Mouse (Mus musculus) lung, embryonic 15.5 days (tissue): ENCODE results near the gene March11. TPM values are rescaled to one million over a fixed set of nuclear protein-coding genes. Genes with fewer than 3 reads are reported as not detected.

Experiments used
- ATAC-seq: fragments of 200-750 bp; cut with Nextera tagmentation; 2 replicates; pipeline ENCODE4 v1.8.0; 2017; ENCODE audit warnings: moderate number of reproducible peaks, borderline replicate concordance; ENCODE audit not compliant: low FRiP score, low TSS enrichment; ENCODE audit errors: extremely low read depth
- H3K27ac ChIP-seq: fragments of 300-500 bp; sonication (generic); 2 replicates; pipeline ENCODE4 v1.5.1; 2015; ENCODE audit warnings: moderate library complexity, mild to moderate bottlenecking, inconsistent platforms
- H3K27me3 ChIP-seq: fragments of 300-500 bp; sonication (generic); 2 replicates; pipeline ENCODE4 v1.6.1; 2015; ENCODE audit warnings: inconsistent platforms
- H3K36me3 ChIP-seq: fragments of 300-500 bp; sonication (generic); 2 replicates; pipeline ENCODE4 v1.6.1; 2015; ENCODE audit warnings: inconsistent platforms
- H3K4me1 ChIP-seq: fragments of 300-500 bp; sonication (generic); 2 replicates; pipeline ENCODE4 v1.6.1; 2015; ENCODE audit warnings: inconsistent platforms
- H3K4me2 ChIP-seq: fragments of 300-500 bp; sonication (generic); 2 replicates; pipeline ENCODE4 v1.6.1; 2015; ENCODE audit warnings: inconsistent platforms, mild to moderate bottlenecking, moderate library complexity
- H3K4me3 ChIP-seq: fragments of 300-500 bp; sonication (generic); 2 replicates; pipeline ENCODE4 v1.5.1; 2015; ENCODE audit warnings: mild to moderate bottlenecking, inconsistent platforms
- H3K9ac ChIP-seq: fragments of 300-500 bp; sonication (generic); 2 replicates; pipeline ENCODE4 v1.6.1; 2015; ENCODE audit warnings: inconsistent platforms
- H3K9me3 ChIP-seq: fragments of 300-500 bp; sonication (generic); 2 replicates; pipeline ENCODE4 v1.6.1; 2016; ENCODE audit warnings: inconsistent platforms
- WGBS: fragments of 180-500 bp; shearing (Covaris S2); methylation state at CpG from one replicate; pipeline ENCODE4 v1.1.7; 2015; 5-methylcytosine and 5-hydroxymethylcytosine counted together
- polyA plus RNA-seq: library from polyadenylated mRNA; unstranded; fragments of >200 nt; fragmentation: Nextera tagmentation; extraction: Ambion mirVana; gene quantifications from 2 replicates; pipeline ENCODE4 v1.2.1, GENCODE M21; 2015

March11 gene
- polyA plus RNA-seq, 1 experiment from 2014 or later, result 0.16 TPM

- Histone ChIP-seq H3K36me3 (no peaks in the 10 kb centered on the region), H3K9me3 (no peaks in the 10 kb centered on the region), H3K27me3 (no peaks in the 10 kb centered on the region; the same call in 1 of the 2 replicates), H3K27ac (no peak overlapping the region), H3K4me3 (no peak overlapping the region), H3K4me2 (no peak overlapping the region), H3K4me1 (no peaks in the 10 kb centered on the region), H3K9ac (no peak overlapping the region)
- WGBS, result 73% methylated on average over 4 of the region's 4 CpGs
- no peak for ATAC-seq
These were observed 14.0 kb downstream of the March11 start for GRCm38 (mm10) chr15:26322804-26323203.

GRCm38 (mm10) chr15:26327157-26327556, 18.3 kb downstream of the March11 start:
- Histone ChIP-seq H3K4me1 (no peaks in the 10 kb centered on the region), H3K4me3 (no peak overlapping the region), H3K27ac (no peak overlapping the region), H3K4me2 (no peak overlapping the region), H3K27me3 (no peaks in the 10 kb centered on the region; the same call in 1 of the 2 replicates), H3K9ac (no peak overlapping the region), H3K36me3 (no peaks in the 10 kb centered on the region), H3K9me3 (no peaks in the 10 kb centered on the region)
- no peak for ATAC-seq
- 84% methylated on average over 1 of the region's 1 CpGs for WGBS

GRCm38 (mm10) chr15:26335791-26336190, 26.9 kb downstream of the March11 start:
- Histone ChIP-seq H3K4me3 (no peak overlapping the region), H3K36me3 (no peaks in the 10 kb centered on the region), H3K4me1 (no peaks in the 10 kb centered on the region), H3K9me3 (no peaks in the 10 kb centered on the region), H3K9ac (no peak overlapping the region), H3K4me2 (no peak overlapping the region), H3K27ac (no peak overlapping the region), H3K27me3 (no peaks in the 10 kb centered on the region)
- no peak for ATAC-seq
- 85% methylated on average over 3 of the region's 3 CpGs for WGBS

- H3K36me3 ChIP-seq, result no peaks in the 10 kb centered on the region
- no peak overlapping the region for H3K4me3 ChIP-seq
These were observed 28.9 kb downstream of the March11 start for GRCm38 (mm10) chr15:26337775-26338174.

GRCm38 (mm10) chr15:26338343-26338742, 29.5 kb downstream of the March11 start:
- Histone ChIP-seq H3K4me3 (no peak overlapping the region), H3K36me3 (no peaks in the 10 kb centered on the region), H3K9ac (no peak overlapping the region), H3K9me3 (no peaks in the 10 kb centered on the region), H3K27ac (no peak overlapping the region), H3K4me1 (no peaks in the 10 kb centered on the region), H3K27me3 (no peaks in the 10 kb centered on the region), H3K4me2 (no peak overlapping the region)
- WGBS, result 75% methylated on average over 4 of the region's 4 CpGs
- no peak for ATAC-seq

More at GRCm38 (mm10) chr15:26337775-26338174, 28.9 kb downstream of the March11 start:
- ATAC-seq, result no peak
- 78% methylated on average over 2 of the region's 2 CpGs for WGBS
- no peaks in the 10 kb centered on the region for H3K9me3 ChIP-seq
- no peak overlapping the region for H3K9ac ChIP-seq
- H3K4me2 ChIP-seq, result no peak overlapping the region
- no peaks in the 10 kb centered on the region for H3K27me3 ChIP-seq
- H3K4me1 ChIP-seq, result no peaks in the 10 kb centered on the region
- no peak overlapping the region for H3K27ac ChIP-seq

GRCm38 (mm10) chr15:26340490-26340889, 31.6 kb downstream of the March11 start:
- H3K4me2 ChIP-seq, result no peak overlapping the region

GRCm38 (mm10) chr15:26340966-26341365, 32.1 kb downstream of the March11 start:
- no peak overlapping the region for H3K4me3 ChIP-seq
- ATAC-seq, result no peak
- H3K9ac ChIP-seq, result no peak overlapping the region
- H3K4me1 ChIP-seq, result no peaks in the 10 kb centered on the region
- no peak overlapping the region for H3K4me2 ChIP-seq
- H3K27ac ChIP-seq, result no peak overlapping the region
- H3K36me3 ChIP-seq, result no peaks in the 10 kb centered on the region
- WGBS, result 81% methylated on average over 6 of the region's 6 CpGs
- H3K9me3 ChIP-seq, result no peaks in the 10 kb centered on the region
- no peaks in the 10 kb centered on the region for H3K27me3 ChIP-seq

More at GRCm38 (mm10) chr15:26340490-26340889, 31.6 kb downstream of the March11 start:
- no peak overlapping the region for H3K4me3 ChIP-seq
- H3K27ac ChIP-seq, result no peak overlapping the region
- 74% methylated on average over 11 of the region's 11 CpGs for WGBS
- ATAC-seq, result no peak
- H3K36me3 ChIP-seq, result no peaks in the 10 kb centered on the region
- H3K27me3 ChIP-seq, result no peaks in the 10 kb centered on the region
- H3K4me1 ChIP-seq, result no peaks in the 10 kb centered on the region
- no peaks in the 10 kb centered on the region for H3K9me3 ChIP-seq
- H3K9ac ChIP-seq, result no peak overlapping the region

- Histone ChIP-seq H3K9me3 (no peaks in the 10 kb centered on the region), H3K27me3 (no peaks in the 10 kb centered on the region), H3K4me3 (no peak overlapping the region), H3K36me3 (no peaks in the 10 kb centered on the region), H3K4me2 (no peak overlapping the region), H3K4me1 (no peaks in the 10 kb centered on the region), H3K27ac (no peak overlapping the region), H3K9ac (no peak overlapping the region)
- WGBS, result 80% methylated on average over 5 of the region's 5 CpGs
- no peak for ATAC-seq
These were observed 35.5 kb downstream of the March11 start for GRCm38 (mm10) chr15:26344329-26344728.

GRCm38 (mm10) chr15:26353656-26354055, 44.8 kb downstream of the March11 start:
- no peaks in the 10 kb centered on the region for H3K27me3 ChIP-seq
- H3K9ac ChIP-seq, result no peak overlapping the region
- no peak overlapping the region for H3K4me3 ChIP-seq
- no peak for ATAC-seq
- H3K4me2 ChIP-seq, result no peak overlapping the region
- no peaks in the 10 kb centered on the region for H3K36me3 ChIP-seq
- no peak overlapping the region for H3K27ac ChIP-seq
- H3K4me1 ChIP-seq, result no peaks in the 10 kb centered on the region
- H3K9me3 ChIP-seq, result no peaks in the 10 kb centered on the region

GRCm38 (mm10) chr15:26365344-26365743, 56.5 kb downstream of the March11 start:
- no peak; the same call in 1 of the 2 replicates for ATAC-seq
- Histone ChIP-seq H3K9me3 (no peaks in the 10 kb centered on the region), H3K27ac (no peak overlapping the region), H3K36me3 (no peaks in the 10 kb centered on the region), H3K27me3 (no peaks in the 10 kb centered on the region), H3K4me1 (0 out of 2 replicates have a peak, but pooled peaks cover 5% of the 10 kb centered on the region), H3K4me2 (no peak overlapping the region), H3K9ac (no peak overlapping the region), H3K4me3 (no peak overlapping the region)
- 11% methylated on average over 7 of the region's 7 CpGs for WGBS

- Histone ChIP-seq H3K36me3 (no peaks in the 10 kb centered on the region), H3K9ac (no peak overlapping the region), H3K9me3 (no peaks in the 10 kb centered on the region), H3K27me3 (no peaks in the 10 kb centered on the region), H3K4me3 (no peak overlapping the region), H3K27ac (no peak overlapping the region), H3K4me2 (no peak overlapping the region), H3K4me1 (0 out of 2 replicates have a peak, but pooled peaks cover 5% of the 10 kb centered on the region)
- ATAC-seq, result no peak
- 79% methylated on average over 5 of the region's 5 CpGs for WGBS
These were observed 57.7 kb downstream of the March11 start for GRCm38 (mm10) chr15:26366511-26366910.

- no peaks in the 10 kb centered on the region for H3K27me3 ChIP-seq
- H3K9me3 ChIP-seq, result no peaks in the 10 kb centered on the region
- no peak overlapping the region for H3K4me2 ChIP-seq
- H3K4me3 ChIP-seq, result no peak overlapping the region
- WGBS, result 93% methylated on average over 5 of the region's 5 CpGs
- no peak for ATAC-seq
- no peaks in the 10 kb centered on the region for H3K36me3 ChIP-seq
- H3K27ac ChIP-seq, result no peak overlapping the region
- no peaks in the 10 kb centered on the region for H3K4me1 ChIP-seq
- no peak overlapping the region for H3K9ac ChIP-seq
These were observed 64.9 kb downstream of the March11 start for GRCm38 (mm10) chr15:26373759-26374158.

- Histone ChIP-seq H3K9ac (no peak overlapping the region), H3K4me3 (no peak overlapping the region), H3K27ac (no peak overlapping the region), H3K36me3 (no peaks in the 10 kb centered on the region), H3K27me3 (no peaks in the 10 kb centered on the region), H3K4me2 (no peak overlapping the region), H3K9me3 (no peaks in the 10 kb centered on the region), H3K4me1 (no peaks in the 10 kb centered on the region)
- 81% methylated on average over 2 of the region's 2 CpGs for WGBS
- no peak for ATAC-seq
These were observed 65.4 kb downstream of the March11 start for GRCm38 (mm10) chr15:26374232-26374631.
